Mouse (Mus musculus) forebrain, embryonic 15.5 days (tissue): ENCODE data around the gene Bzw2. TPM values are rescaled to one million over a fixed set of nuclear protein-coding genes. Genes with fewer than 3 reads are reported as not detected.
"Not testable (repeated sequence)": the region's sequence is repeated elsewhere in the genome, so short reads cannot be mapped to it uniquely, and the experiment has no call there.

ENCODE experiments used
- ATAC-seq: fragments of 200-750 bp; cut with Nextera tagmentation; replicated peaks from 2 replicates; pipeline ENCODE4 v1.8.0; 2017; ENCODE audit warnings: mild to moderate bottlenecking, moderate TSS enrichment, moderate library complexity
- H3K27ac ChIP-seq: fragments of 300-500 bp; sonication (generic); replicated peaks from 2 replicates; pipeline ENCODE4 v1.5.1; 2015; ENCODE audit warnings: mild to moderate bottlenecking, inconsistent platforms
- H3K27me3 ChIP-seq: fragments of 300-500 bp; sonication (generic); 2 replicates; pipeline ENCODE4 v1.6.1; 2015; ENCODE audit warnings: inconsistent platforms
- H3K36me3 ChIP-seq: fragments of 300-500 bp; sonication (generic); 2 replicates; pipeline ENCODE4 v1.6.1; 2015; ENCODE audit warnings: mild to moderate bottlenecking, inconsistent platforms
- H3K4me1 ChIP-seq: fragments of 300-500 bp; sonication (generic); 2 replicates; pipeline ENCODE4 v1.6.1; 2015; ENCODE audit warnings: inconsistent platforms
- H3K4me2 ChIP-seq: fragments of 300-500 bp; sonication (generic); replicated peaks from 2 replicates; pipeline ENCODE4 v1.6.1; 2015; ENCODE audit warnings: mild to moderate bottlenecking, inconsistent platforms
- H3K4me3 ChIP-seq: fragments of 300-500 bp; sonication (generic); 2 replicates; pipeline ENCODE4 v1.5.1; 2015; ENCODE audit warnings: mild to moderate bottlenecking, inconsistent platforms
- H3K9ac ChIP-seq: fragments of 300-500 bp; sonication (generic); replicated peaks from 2 replicates; pipeline ENCODE4 v1.6.1; 2015; ENCODE audit warnings: mild to moderate bottlenecking, inconsistent platforms
- H3K9me3 ChIP-seq: fragments of 300-500 bp; sonication (generic); 2 replicates; pipeline ENCODE4 v1.6.1; 2016; ENCODE audit warnings: inconsistent platforms
- WGBS: fragments of 180-500 bp; shearing (Covaris S2); methylation state at CpG from one replicate; pipeline ENCODE4 v1.1.7; 2015; ENCODE audit warnings: mixed read lengths; 5-methylcytosine and 5-hydroxymethylcytosine counted together
- polyA plus RNA-seq: library from polyadenylated mRNA; unstranded; fragments of >200 nt; fragmentation: Nextera tagmentation; extraction: Ambion mirVana; gene quantifications from 2 replicates; pipeline ENCODE4 v1.2.1, GENCODE M21; 2015

Gene Bzw2
- 515 and 540 TPM in 2 replicates for polyA plus RNA-seq

DNA sequence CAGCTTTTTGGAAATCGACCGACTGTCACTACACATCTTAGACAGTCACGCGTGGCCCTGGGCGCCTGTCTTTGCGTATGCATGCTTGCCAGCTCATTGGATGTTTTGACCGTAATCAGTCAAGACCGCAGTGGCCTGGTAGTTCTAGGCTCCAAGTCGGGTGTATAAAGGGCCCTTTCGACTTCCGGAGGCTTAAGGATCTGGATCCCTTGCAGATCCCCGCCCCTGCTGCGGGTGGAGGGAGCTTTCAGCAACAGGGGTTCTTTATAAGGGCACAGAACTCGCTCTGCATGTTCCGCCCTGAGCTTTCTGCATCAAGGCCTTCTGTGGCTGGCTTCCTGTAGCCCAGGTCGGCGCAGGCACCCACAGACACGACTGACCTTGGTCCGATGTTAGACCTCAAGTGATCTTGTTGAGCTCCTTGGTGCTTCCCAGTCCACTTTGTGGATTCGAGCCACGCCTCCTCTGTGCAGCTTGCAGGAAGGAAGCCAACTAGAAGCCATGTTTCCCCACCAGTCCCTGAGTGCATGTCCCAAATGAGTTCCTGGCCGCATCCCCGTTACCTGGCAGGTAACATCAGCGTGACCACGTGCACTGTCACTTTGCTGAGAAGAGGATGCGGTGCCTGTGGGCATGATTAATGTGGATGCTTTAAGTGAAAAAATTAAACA, at the start of gene Bzw2:
TSS of gene Bzw2 (minus strand) at position 443 of the 671 bp plus-strand sequence.
- ATAC-seq = peak; percentile 2
- Histone ChIP-seq H3K9me3 (no peaks in the 10 kb centered on the region), H3K27ac (peak within 1 kb of the TSS; percentile 94), H3K9ac (peak within 1 kb of the TSS; percentile 98), H3K4me2 (peak within 1 kb of the TSS; percentile 72), H3K36me3 (no peaks in the 10 kb centered on the region), H3K4me1 (peaks cover 32% of the 10 kb centered on the region), H3K4me3 (peak within 1 kb of the TSS; percentile 98), H3K27me3 (no peaks in the 10 kb centered on the region)
- 2% methylated on average over 26 of the region's 26 CpGs for WGBS

DNA sequence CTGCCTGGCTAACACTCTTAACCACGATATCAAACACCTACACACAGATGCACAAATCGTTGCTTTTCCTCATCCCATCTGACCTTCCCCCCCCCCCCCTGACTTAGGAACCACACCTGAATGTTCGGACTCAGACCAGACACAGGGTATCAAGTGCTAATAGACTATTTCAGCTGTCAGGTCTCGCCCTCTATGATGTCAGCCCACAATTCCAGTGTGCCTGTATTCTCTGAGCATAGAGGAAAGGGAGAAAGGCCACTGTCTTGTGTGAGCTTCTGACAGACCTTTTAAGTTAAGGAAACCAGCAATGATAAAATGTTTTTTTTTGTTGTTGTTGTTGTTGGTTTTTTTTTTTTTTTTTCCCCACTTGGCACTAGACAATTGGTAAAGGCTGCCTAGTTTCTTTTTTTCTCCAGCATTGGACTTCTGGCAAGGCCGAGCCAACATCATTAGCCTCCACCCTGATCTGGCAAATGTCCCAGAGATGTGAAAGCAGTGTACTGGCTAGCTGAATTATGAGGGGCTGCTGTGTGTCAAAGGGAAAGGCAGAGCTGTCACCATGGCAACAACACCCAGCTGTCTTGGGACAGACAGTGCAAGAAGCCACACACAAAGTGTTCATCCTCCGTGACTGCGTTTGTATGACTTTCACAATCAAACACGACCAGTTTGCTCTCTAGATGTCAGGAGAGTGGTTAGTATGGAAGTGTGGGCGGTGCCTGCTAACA, 49.4 kb upstream of the Bzw2 start:
- 0 out of 2 replicates have a peak overlapping the region, but pooled peaks have one; percentile 24 for H3K27ac ChIP-seq
- H3K4me3 ChIP-seq = no peak overlapping the region
- no peaks in the 10 kb centered on the region for H3K27me3 ChIP-seq
- WGBS = 28% methylated on average over 9 of the region's 9 CpGs
- no peak overlapping the region for H3K9ac ChIP-seq
- ATAC-seq = peak; percentile 94
- peak overlapping the region; percentile 23; the same call in 1 of the 2 replicates for H3K4me2 ChIP-seq
- no peaks in the 10 kb centered on the region for H3K9me3 ChIP-seq
- no peaks in the 10 kb centered on the region for H3K36me3 ChIP-seq
- H3K4me1 ChIP-seq = peaks cover 9% of the 10 kb centered on the region

DNA sequence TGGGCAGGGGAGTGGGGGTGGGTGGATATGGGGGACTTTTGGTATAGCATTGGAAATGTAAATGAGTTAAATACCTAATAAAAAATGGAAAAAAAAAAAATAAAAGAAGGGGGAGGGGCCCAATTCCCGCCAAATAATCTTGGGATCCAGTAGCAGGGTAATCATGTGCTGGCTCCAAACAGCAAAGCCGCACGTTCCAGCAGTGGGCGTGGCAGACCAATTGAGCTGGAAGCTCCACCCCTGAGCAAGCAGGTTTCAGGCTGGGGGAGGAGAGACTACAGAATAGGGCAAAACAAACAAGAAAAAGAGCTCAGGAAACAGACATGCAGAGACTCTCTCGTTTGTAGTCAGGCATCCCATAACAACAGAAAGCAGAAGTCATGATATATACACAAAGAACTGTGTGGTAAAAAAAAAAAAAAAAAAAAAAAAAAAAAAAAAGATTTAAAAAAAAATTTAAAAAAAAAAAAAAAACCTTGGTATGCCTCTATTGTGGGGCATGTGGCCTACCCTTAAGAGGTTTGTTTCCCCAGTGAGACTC, 47.8 kb upstream of the Bzw2 start:
- H3K4me1 ChIP-seq, H3K36me3 ChIP-seq, H3K9me3 ChIP-seq, H3K9ac ChIP-seq, ATAC-seq, H3K4me3 ChIP-seq, H3K4me2 ChIP-seq, H3K27me3 ChIP-seq, H3K27ac ChIP-seq: not testable (repeated sequence)
- 54% methylated on average over 5 of the region's 5 CpGs for WGBS

DNA sequence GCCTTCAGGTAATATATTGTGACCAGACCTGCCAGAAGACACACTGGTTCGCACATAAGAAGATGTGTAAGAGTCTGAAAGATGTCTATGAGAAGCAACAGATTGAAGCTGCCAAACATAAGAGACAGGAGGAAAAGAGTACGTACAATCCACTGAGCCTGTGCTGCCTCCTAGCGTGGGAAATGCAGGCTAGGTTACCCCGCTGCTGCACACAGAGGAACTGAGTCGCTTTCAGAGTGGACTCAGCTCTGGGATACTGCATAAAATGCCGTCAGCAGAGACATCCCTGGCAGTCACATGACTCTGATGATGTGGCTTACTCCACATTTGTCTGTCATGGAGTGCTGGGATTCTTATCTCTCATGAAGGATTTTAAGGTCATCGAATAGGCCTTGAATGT, 37.1 kb upstream of the Bzw2 start:
- H3K27ac ChIP-seq = no peak overlapping the region
- no peaks in the 10 kb centered on the region for H3K4me1 ChIP-seq
- peaks cover 21% of the 10 kb centered on the region for H3K9me3 ChIP-seq
- H3K9ac ChIP-seq = no peak overlapping the region
- no peaks in the 10 kb centered on the region for H3K27me3 ChIP-seq
- H3K4me3 ChIP-seq = no peak overlapping the region
- ATAC-seq = no peak
- H3K4me2 ChIP-seq = no peak overlapping the region
- WGBS = 93% methylated on average over 7 of the region's 7 CpGs
- peaks cover 69% of the 10 kb centered on the region for H3K36me3 ChIP-seq

DNA sequence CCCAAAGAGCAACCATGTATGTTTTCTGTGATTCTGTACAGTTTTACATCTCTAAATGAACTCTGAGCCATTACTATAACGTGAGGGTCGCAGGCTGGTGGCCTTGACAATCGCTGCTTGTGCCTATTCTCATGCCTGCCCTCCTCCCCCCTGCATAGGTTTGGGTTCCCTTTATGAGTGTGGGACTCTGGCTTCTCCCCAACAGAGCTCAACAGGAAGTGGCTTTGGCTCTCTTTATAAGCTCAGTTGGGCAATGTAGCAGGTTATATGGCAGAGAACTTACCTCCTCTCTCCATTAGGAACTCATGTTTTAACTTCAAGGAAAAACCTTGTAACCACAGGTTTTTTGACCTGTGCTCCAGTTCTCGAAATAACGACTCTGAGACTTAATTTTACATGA, 32.5 kb upstream of the Bzw2 start:
- H3K9me3 ChIP-seq = no peaks in the 10 kb centered on the region
- no peak overlapping the region for H3K4me3 ChIP-seq
- no peaks in the 10 kb centered on the region for H3K27me3 ChIP-seq
- ATAC-seq = no peak
- H3K27ac ChIP-seq = no peak overlapping the region
- H3K9ac ChIP-seq = no peak overlapping the region
- H3K4me1 ChIP-seq = no peaks in the 10 kb centered on the region
- 85% methylated on average over 5 of the region's 5 CpGs for WGBS
- H3K36me3 ChIP-seq = peaks cover 66% of the 10 kb centered on the region
- H3K4me2 ChIP-seq = no peak overlapping the region

DNA sequence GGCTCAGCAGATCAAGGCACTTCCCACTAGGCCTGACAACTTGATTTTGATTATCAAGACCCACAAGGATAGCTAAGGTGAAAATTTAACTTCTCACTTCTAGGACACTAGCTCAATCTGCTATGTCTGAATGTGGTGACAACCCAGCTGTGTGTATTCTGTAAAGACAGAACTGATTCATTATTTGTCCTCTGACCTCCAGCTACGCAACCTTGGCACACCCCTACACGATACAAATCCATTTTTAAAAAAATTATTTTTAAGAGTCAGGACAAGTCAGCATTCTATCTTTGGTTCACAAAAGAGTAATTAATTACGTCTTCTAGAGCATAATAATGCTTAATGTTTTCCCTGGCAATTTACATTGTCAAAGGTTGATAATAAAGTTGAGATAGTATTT, 31.7 kb upstream of the Bzw2 start:
- Histone ChIP-seq H3K36me3 (peaks cover 60% of the 10 kb centered on the region), H3K27ac (no peak overlapping the region), H3K4me2 (no peak overlapping the region), H3K27me3 (no peaks in the 10 kb centered on the region), H3K4me3 (no peak overlapping the region), H3K9me3 (no peaks in the 10 kb centered on the region), H3K9ac (no peak overlapping the region), H3K4me1 (no peaks in the 10 kb centered on the region)
- no peak for ATAC-seq
- 96% methylated on average over 3 of the region's 3 CpGs for WGBS

DNA sequence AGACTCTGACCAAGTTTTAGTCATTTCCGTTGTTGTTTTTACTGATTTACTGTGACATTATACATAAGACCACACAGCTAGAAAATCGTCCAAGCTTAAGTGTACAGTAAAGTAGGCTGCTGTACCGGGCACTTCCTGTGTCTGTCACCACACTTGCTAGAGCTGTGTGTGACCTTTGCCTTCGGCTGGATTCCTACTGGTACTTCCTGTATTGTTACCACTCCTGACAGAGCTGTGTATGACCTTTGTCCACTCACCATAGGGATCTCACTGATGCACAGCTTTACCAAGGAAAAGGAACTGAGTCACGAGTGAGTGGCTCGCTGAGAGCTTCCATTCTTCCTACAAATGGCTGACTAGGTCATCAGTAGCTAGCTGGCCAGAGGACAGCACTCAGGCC, 29.2 kb upstream of the Bzw2 start:
- Histone ChIP-seq H3K27me3 (no peaks in the 10 kb centered on the region), H3K27ac (no peak overlapping the region), H3K9me3 (no peaks in the 10 kb centered on the region), H3K4me2 (no peak overlapping the region), H3K9ac (no peak overlapping the region), H3K4me3 (no peak overlapping the region), H3K4me1 (no peaks in the 10 kb centered on the region), H3K36me3 (peaks cover 63% of the 10 kb centered on the region)
- no peak for ATAC-seq
- WGBS = 88% methylated on average over 6 of the region's 6 CpGs

DNA sequence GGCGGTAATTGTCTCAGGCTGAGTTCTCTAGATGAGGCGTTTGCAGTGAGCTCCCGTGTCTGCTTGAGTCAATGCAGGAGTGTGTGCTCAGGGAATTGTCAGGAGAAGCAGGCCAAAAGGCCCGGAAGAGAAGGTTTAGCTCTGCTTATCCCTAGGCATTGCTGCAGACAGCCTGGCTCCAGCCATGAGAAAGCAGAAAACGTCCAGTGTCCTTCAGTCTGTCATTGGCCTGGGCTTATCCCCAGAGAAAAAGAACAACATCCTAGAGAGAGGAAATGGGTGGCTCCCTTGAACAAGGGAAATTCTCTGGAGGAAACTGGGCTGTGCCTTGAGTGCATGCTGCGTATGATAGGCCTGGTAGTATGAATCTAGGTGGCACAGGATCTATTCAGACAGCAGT, 24.7 kb upstream of the Bzw2 start:
- peaks cover 43% of the 10 kb centered on the region for H3K36me3 ChIP-seq
- WGBS = 88% methylated on average over 6 of the region's 6 CpGs
- H3K27ac ChIP-seq = no peak overlapping the region

DNA sequence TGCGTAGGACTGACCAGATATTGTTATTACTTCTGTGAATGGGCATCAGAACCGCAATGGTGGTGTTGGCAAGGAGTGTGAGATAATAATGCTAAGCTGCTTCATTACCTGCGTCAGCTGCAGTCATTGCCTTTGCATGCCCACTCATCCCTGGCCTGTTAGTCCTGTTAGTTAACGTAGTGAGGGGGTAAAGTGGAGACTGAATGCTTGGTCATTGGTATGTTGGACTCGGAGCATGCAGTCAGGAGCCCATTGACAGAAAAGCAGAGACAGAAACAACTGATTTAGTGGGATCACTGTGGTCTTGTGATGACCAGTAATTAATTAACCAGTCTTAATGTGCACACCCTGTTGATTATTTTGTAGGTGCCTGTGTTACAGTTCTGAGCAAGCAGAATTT, 19.3 kb upstream of the Bzw2 start:
- Histone ChIP-seq H3K27ac (no peak overlapping the region), H3K9me3 (no peaks in the 10 kb centered on the region), H3K27me3 (no peaks in the 10 kb centered on the region), H3K9ac (no peak overlapping the region), H3K36me3 (peaks cover 56% of the 10 kb centered on the region), H3K4me2 (no peak overlapping the region), H3K4me1 (no peaks in the 10 kb centered on the region), H3K4me3 (no peak overlapping the region)
- ATAC-seq = no peak
- whole genome bisulfite sequencing = 94% methylated on average over 5 of the region's 5 CpGs

More for the DNA sequence above, 24.7 kb upstream of the Bzw2 start:
- H3K4me1 ChIP-seq = no peaks in the 10 kb centered on the region
- H3K27me3 ChIP-seq = no peaks in the 10 kb centered on the region
- no peak overlapping the region for H3K4me2 ChIP-seq
- H3K9me3 ChIP-seq = no peaks in the 10 kb centered on the region
- H3K4me3 ChIP-seq = no peak overlapping the region
- no peak for ATAC-seq
- H3K9ac ChIP-seq = no peak overlapping the region

DNA sequence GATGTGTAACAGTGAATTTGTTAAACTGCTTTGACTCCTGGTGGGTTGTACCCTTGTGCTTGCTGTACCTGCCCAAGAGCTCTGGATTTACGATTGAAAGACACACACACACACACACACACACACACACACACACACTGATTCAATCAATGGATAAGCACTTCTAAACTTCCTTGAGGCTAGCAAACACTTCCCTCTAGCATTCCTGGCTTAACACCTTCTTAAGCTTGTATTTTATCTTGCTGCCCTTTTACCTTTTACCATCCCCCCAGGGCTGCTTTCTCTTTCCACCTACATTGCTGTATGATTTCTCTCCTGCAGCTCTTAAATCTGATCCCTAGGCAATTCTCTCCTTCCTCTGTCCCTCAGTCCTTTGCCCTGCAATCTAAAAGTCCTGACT, 7.4 kb upstream of the Bzw2 start:
- H3K4me3 ChIP-seq = no peak overlapping the region
- no peaks in the 10 kb centered on the region for H3K4me1 ChIP-seq
- H3K9ac ChIP-seq = no peak overlapping the region
- WGBS = 50% methylated on average over 1 of the region's 1 CpGs
- H3K9me3 ChIP-seq = no peaks in the 10 kb centered on the region
- H3K36me3 ChIP-seq = peaks cover 8% of the 10 kb centered on the region
- H3K4me2 ChIP-seq = no peak overlapping the region
- H3K27me3 ChIP-seq = no peaks in the 10 kb centered on the region
- no peak overlapping the region for H3K27ac ChIP-seq
- ATAC-seq = no peak

DNA sequence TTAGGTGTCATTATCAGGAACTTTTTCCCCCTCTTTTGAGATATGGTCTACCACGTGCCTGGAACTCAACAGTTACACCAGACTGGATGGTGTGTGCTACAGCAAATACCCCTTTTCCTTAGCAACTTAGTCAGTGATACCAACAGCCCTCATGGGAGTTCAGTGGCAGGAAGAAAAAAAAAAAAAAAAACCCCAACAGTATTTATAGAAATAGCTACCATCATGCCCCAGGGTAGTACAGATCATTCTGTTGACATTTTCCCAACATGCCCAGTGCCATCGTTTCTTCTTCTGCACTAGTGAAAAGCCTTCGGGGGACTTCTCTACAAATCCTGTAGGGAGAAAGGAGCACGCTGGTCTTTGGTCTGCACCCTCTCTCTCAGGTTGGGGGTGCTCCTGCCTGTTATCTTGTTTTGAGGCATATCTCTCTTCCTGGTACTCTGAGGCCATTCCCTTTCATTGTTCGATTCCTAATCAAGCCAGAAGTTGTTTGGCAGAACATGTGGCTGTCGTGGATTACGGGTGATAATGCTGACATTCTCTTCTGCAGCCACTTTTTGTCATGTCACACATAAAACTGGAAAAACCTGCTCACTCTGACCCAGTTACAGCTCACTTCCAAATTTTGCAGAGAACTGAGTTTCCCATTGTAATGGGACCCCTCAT, 6.4 kb upstream of the Bzw2 start:
- no peak for ATAC-seq

DNA sequence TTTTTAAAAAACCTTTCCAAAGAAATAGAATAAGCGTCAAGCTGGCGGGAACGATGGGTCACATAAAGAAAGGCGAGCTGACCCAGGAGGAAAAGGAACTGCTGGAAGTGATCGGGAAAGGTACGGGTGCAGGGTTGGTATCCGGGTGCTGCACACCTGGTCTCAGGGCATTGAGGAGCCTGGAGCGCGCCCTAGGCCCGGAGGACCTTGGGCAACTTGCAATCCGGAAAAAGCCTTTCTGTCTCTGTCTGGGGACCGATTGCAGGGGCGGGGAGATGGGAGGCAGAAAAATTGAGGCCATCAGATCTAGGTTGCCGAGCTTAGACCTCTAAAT, 609 bp downstream of the Bzw2 start:
- peak overlapping the region; percentile 98 for H3K9ac ChIP-seq
- peak; percentile 33 for ATAC-seq
- peak overlapping the region; percentile 94 for H3K27ac ChIP-seq
- peaks cover 36% of the 10 kb centered on the region for H3K4me1 ChIP-seq
- H3K4me2 ChIP-seq = peak overlapping the region; percentile 72
- H3K4me3 ChIP-seq = peak overlapping the region; percentile 98
- H3K36me3 ChIP-seq = no peaks in the 10 kb centered on the region
- H3K27me3 ChIP-seq = no peaks in the 10 kb centered on the region
- WGBS = 0% methylated on average over 14 of the region's 14 CpGs
- H3K9me3 ChIP-seq = no peaks in the 10 kb centered on the region

More for the DNA sequence above, 6.4 kb upstream of the Bzw2 start:
- H3K36me3 ChIP-seq = 0 out of 2 replicates have a peak, but pooled peaks cover 3% of the 10 kb centered on the region
- WGBS = 89% methylated on average over 7 of the region's 7 CpGs
- H3K9ac ChIP-seq = no peak overlapping the region
- H3K4me2 ChIP-seq = no peak overlapping the region
- H3K4me3 ChIP-seq = no peak overlapping the region
- no peaks in the 10 kb centered on the region for H3K9me3 ChIP-seq
- no peak overlapping the region for H3K27ac ChIP-seq
- H3K27me3 ChIP-seq = no peaks in the 10 kb centered on the region
- H3K4me1 ChIP-seq = no peaks in the 10 kb centered on the region
